Mouse (Mus musculus) adrenal gland, adult 18-20 months (tissue): ENCODE measurements around the gene Klhdc3. TPM values are rescaled to one million over a fixed set of nuclear protein-coding genes. Genes with fewer than 3 reads are reported as not detected.

Source experiments
- DNase-seq, 2 experiments: peaks; one replicate each; pipeline ENCODE4 v3.0.0; 2021 to 2022; ENCODE audit warnings: low spot score in 2 of 2
- total RNA-seq, 2 experiments: library from RNA; stranded (reverse); gene quantifications; 1 replicate in 1 of 2; 2 replicates in 1 of 2; pipeline ENCODE4 v1.2.3; 2021

Klhdc3 gene
- total RNA-seq, 2 experiments from 2014 or later = 47.6 to 69.9 TPM

- DNase-seq = peak; percentile 37 to 53
Measured at GRCm38 (mm10) chr17:46628791-46629684, 51.7 kb downstream of the Klhdc3 start, which contains the start of gene Ptk7. Gene Ptk7 (minus strand): TSS chr17:46629504.

DNA sequence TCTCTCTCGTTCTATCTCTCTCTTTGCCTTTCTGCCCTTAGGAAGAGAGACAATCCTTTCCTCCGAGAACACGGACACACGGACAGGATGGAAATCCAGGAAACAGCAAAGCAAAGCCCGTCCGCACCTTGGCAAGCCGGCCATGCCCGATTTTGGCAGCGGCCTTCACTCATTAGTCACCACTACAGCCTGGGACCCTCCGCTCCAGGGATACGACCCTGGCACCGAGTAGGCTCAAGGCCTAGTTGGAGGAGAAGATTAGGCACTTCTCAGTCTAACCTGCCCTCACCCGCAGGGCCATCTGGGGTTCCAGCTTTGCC is 52.3 kb downstream of the Klhdc3 start:
- DNase-seq = no peak

- DNase-seq = no peak
Measured at GRCm38 (mm10) chr17:46627409-46627808, 53.3 kb downstream of the Klhdc3 start.

- DNase-seq = no peak
Measured at GRCm38 (mm10) chr17:46624598-46624997, 56.1 kb downstream of the Klhdc3 start.

Other genes starting within 250 kb of the Klhdc3 start
- not detected for gene Slc22a7, start 242.5 kb downstream of the Klhdc3 start, total RNA-seq
- gene Ttbk1, start 193.2 kb downstream of the Klhdc3 start, total RNA-seq = 1 to 10 TPM in 1 of 2 experiments, under 1 TPM in 1; 0.96 to 1.0 TPM
- gene Dnph1, start 184.2 kb downstream of the Klhdc3 start, total RNA-seq = 1 to 10 TPM; 3.2 to 6.0 TPM
- 10 to 100 TPM; 24.8 to 30.1 TPM for gene Cul9, start 134.5 kb downstream of the Klhdc3 start, total RNA-seq
- gene Srf, start 124.7 kb downstream of the Klhdc3 start, total RNA-seq = 10 to 100 TPM; 40.8 to 66.6 TPM
- gene Ptk7, start 51.4 kb downstream of the Klhdc3 start, total RNA-seq = 1 to 10 TPM; 2.7 to 5.8 TPM
- 10 to 100 TPM; 35.8 to 47.6 TPM for gene Klc4, start 34.9 kb downstream of the Klhdc3 start, total RNA-seq
- gene Mrpl2, start 34.7 kb downstream of the Klhdc3 start, total RNA-seq = 10 to 100 TPM; 97.8 to 99.8 TPM
- gene Cul7, start 30.6 kb downstream of the Klhdc3 start, total RNA-seq = 10 to 100 TPM; 32.1 to 36.3 TPM
- gene Rrp36, start 6.6 kb downstream of the Klhdc3 start, total RNA-seq = 10 to 100 TPM; 25.9 to 29.8 TPM
- 100 to 1,000 TPM; 100 to 107 TPM for gene Mea1, start 2.1 kb downstream of the Klhdc3 start, total RNA-seq
- 10 to 100 TPM; 40.2 to 46.5 TPM for gene Ppp2r5d, start 24.2 kb upstream of the Klhdc3 start, total RNA-seq
- gene Pex6, start 30.5 kb upstream of the Klhdc3 start, total RNA-seq = 10 to 100 TPM; 64.1 to 70.7 TPM
- gene Gnmt, start 48.3 kb upstream of the Klhdc3 start, total RNA-seq = 1 to 10 TPM; 1.2 to 2.0 TPM
- gene Cnpy3, start 71.3 kb upstream of the Klhdc3 start, total RNA-seq = 10 to 100 TPM; 44.8 to 55.9 TPM
- not detected for gene Ptcra, start 82.8 kb upstream of the Klhdc3 start, total RNA-seq
- gene 2310039H08Rik, start 91.7 kb upstream of the Klhdc3 start, total RNA-seq = 10 to 100 TPM; 39.6 to 63.0 TPM
- 100 to 1,000 TPM in 1 of 2 experiments, 10 to 100 TPM in 1; 93.5 to 103 TPM for gene Rpl7l1, start 101.8 kb upstream of the Klhdc3 start, total RNA-seq
- 10 to 100 TPM; 16.7 to 18.2 TPM for gene Bicral, start 177.6 kb upstream of the Klhdc3 start, total RNA-seq
- 10 to 100 TPM; 19.6 to 23.9 TPM for gene Tbcc, start 209.8 kb upstream of the Klhdc3 start, total RNA-seq
- gene Prph2, start 229.5 kb upstream of the Klhdc3 start, total RNA-seq = not detected